Mouse (Mus musculus): ENCODE data around the gene Rcbtb1.
"Not testable (repeated sequence)": the region's sequence is repeated elsewhere in the genome, so short reads cannot be mapped to it uniquely, and the experiment has no call there.

The Rcbtb1 gene

DNA sequence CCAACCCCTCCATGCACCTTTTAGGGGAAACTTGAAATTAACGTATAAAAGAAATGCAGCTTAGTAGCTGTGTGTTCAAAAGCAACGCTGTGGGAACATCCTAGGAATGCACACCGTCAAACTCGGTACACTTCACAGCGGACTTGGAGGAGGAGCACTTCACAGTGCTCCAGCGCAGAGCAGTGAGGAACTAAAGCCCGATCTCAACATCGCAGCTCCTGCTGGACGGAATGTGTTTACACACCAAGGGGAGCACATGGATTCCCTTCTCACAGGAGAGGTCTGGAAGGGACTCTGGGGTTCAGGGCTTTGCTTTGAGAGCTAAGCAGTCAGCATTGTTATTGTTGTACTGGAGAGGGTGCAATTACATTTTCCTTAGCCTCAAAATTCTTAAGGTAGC lies 32.6 kb downstream of the Rcbtb1 start:
- CTCF ChIA-PET = interaction anchor here in 1 of 4 experiments (1.2 kb wide), 1 partner anchor 12 kb away, joined by 3 read pairs; no protein-coding TSS in a partner anchor
- POLR2A ChIA-PET = interaction anchor here in 1 of 4 experiments (1.0 to 1.4 kb wide), 2 partner anchors 33 to 40 kb away, joined by 3 to 4 read pairs; no protein-coding TSS in a partner anchor

DNA sequence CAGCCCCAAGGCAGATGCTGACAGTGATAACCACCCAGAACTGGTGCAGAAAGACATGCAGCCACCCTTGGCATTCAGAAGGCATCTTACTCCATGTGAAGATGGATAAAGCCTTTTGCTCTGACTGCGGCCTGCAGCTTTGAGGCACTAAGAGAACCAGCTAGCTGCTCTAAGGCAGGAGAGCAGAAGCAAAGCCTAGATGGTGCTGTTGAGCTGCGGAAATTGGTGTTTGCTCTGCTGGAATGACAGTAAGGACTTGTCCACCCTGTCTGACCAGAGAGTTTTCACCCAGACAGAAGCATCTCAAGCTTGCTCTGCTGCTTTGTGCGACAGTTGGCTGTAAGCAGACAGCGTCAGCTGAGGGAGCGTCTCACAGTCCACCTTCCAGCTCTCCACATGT lies 49.3 kb downstream of the Rcbtb1 start:
- POLR2A ChIA-PET, CTCF ChIA-PET: not testable (repeated sequence)

DNA sequence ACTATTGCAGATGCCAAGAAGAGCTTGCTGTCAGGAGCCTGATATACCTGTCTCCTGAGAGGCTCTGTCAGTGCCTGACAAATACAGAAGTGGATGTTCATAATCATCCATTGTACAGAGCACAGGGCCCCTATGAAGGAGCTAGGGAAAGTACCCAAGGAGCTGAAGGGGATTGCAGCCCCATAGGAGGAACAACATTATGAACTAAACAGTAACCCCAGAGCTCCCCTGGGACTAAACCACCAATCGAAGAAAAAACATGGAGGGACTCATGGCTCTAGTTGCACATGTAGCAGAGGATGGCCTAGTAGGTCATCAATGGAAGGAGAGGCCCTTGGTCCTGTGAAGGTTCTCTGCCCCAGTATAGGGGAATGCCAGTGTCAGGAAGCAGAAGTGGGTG lies 54.9 kb downstream of the Rcbtb1 start:
- POLR2A ChIA-PET, CTCF ChIA-PET: not testable (repeated sequence)

DNA sequence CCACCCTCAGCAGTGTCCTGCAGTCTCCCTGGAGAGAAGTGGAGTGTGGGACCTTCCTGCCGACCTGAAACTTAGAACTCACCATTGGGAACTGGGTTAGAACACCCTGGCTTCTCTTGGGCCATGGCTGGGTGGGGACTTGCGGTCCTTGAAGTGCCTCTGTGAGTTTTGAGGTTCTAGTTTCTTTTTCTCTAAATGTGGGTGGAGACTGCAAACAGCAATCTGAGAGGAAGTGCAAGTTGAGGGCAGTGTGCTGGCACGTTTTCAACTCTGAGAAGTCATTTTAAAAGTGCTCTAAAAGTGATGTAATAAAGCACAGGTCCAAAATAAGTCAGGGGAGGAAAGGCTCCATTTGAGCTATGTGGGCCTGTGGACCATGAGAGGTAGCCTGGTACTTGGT lies 59.0 kb downstream of the Rcbtb1 start, which contains the start of gene Gm6904:
Gene Gm6904 (minus strand): TSS at position 161 of the 400 bp plus-strand sequence.
- POLR2A ChIA-PET = no interaction called here
- CTCF ChIA-PET = no interaction called here

DNA sequence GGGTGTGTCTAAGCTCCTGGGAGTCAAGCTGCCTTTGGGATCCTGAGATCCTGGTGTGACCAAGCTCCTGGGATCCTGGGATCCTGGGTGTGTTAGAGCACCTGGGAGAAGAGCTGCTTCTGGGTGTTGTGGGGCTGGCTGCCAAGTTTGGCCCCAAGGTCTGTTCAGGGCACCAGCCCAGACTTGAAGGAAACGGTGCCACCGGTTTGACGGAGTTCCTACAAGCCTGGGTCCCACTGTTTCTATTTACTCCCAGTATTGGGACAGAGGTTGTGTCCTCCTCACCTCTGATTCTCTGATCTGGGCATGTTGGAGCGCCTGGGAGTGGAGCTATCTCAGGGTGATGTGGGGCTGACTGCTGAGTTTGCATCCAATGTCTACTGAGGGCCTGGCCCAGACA lies 74.0 kb downstream of the Rcbtb1 start:
- CTCF ChIA-PET, POLR2A ChIA-PET: not testable (repeated sequence)

Measured in embryonic stem cell, embryonic (primary cell).